Mouse (Mus musculus) lung, embryonic 15.5 days (tissue): Measurements from ENCODE around the gene Suclg2. TPM values are rescaled to one million over a fixed set of nuclear protein-coding genes. Genes with fewer than 3 reads are reported as not detected.
A peak's percentile ranks its signal among the peaks of the same experiment; 100 is the strongest.

Experiments used
- ATAC-seq: fragments of 200-750 bp; cut with Nextera tagmentation; 2 replicates; pipeline ENCODE4 v1.8.0; 2017; ENCODE audit warnings: moderate number of reproducible peaks, borderline replicate concordance; ENCODE audit not compliant: low FRiP score, low TSS enrichment; ENCODE audit errors: extremely low read depth
- H3K27ac ChIP-seq: fragments of 300-500 bp; sonication (generic); 2 replicates; pipeline ENCODE4 v1.5.1; 2015; ENCODE audit warnings: moderate library complexity, mild to moderate bottlenecking, inconsistent platforms
- H3K27me3 ChIP-seq: fragments of 300-500 bp; sonication (generic); 2 replicates; pipeline ENCODE4 v1.6.1; 2015; ENCODE audit warnings: inconsistent platforms
- H3K36me3 ChIP-seq: fragments of 300-500 bp; sonication (generic); 2 replicates; pipeline ENCODE4 v1.6.1; 2015; ENCODE audit warnings: inconsistent platforms
- H3K4me1 ChIP-seq: fragments of 300-500 bp; sonication (generic); 2 replicates; pipeline ENCODE4 v1.6.1; 2015; ENCODE audit warnings: inconsistent platforms
- H3K4me2 ChIP-seq: fragments of 300-500 bp; sonication (generic); 2 replicates; pipeline ENCODE4 v1.6.1; 2015; ENCODE audit warnings: inconsistent platforms, mild to moderate bottlenecking, moderate library complexity
- H3K4me3 ChIP-seq: fragments of 300-500 bp; sonication (generic); 2 replicates; pipeline ENCODE4 v1.5.1; 2015; ENCODE audit warnings: mild to moderate bottlenecking, inconsistent platforms
- H3K9ac ChIP-seq: fragments of 300-500 bp; sonication (generic); 2 replicates; pipeline ENCODE4 v1.6.1; 2015; ENCODE audit warnings: inconsistent platforms
- H3K9me3 ChIP-seq: fragments of 300-500 bp; sonication (generic); 2 replicates; pipeline ENCODE4 v1.6.1; 2016; ENCODE audit warnings: inconsistent platforms
- WGBS: fragments of 180-500 bp; shearing (Covaris S2); methylation state at CpG from one replicate; pipeline ENCODE4 v1.1.7; 2015; 5-methylcytosine and 5-hydroxymethylcytosine counted together
- polyA plus RNA-seq: library from polyadenylated mRNA; unstranded; fragments of >200 nt; fragmentation: Nextera tagmentation; extraction: Ambion mirVana; gene quantifications from 2 replicates; pipeline ENCODE4 v1.2.1, GENCODE M21; 2015

Suclg2 gene
- polyA plus RNA-seq, 1 experiment from 2014 or later = 69.8 TPM

GRCm38 (mm10) chr6:95581893-95582292, 136.7 kb downstream of the Suclg2 start:
- Histone ChIP-seq H3K4me2 (no peak overlapping the region), H3K27ac (no peak overlapping the region), H3K4me3 (no peak overlapping the region), H3K27me3 (no peaks in the 10 kb centered on the region), H3K9ac (no peak overlapping the region), H3K36me3 (no peaks in the 10 kb centered on the region; the same call in 1 of the 2 replicates), H3K9me3 (no peaks in the 10 kb centered on the region), H3K4me1 (no peaks in the 10 kb centered on the region)
- WGBS = 77% methylated on average over 3 of the region's 3 CpGs
- no peak for ATAC-seq

- no peak overlapping the region for H3K9ac ChIP-seq
- 77% methylated on average over 4 of the region's 4 CpGs for WGBS
Observed at GRCm38 (mm10) chr6:95579792-95580191, 138.8 kb downstream of the Suclg2 start.

GRCm38 (mm10) chr6:95575531-95575930, 143.1 kb downstream of the Suclg2 start:
- Histone ChIP-seq H3K4me2 (no peak overlapping the region), H3K9ac (no peak overlapping the region), H3K36me3 (no peaks in the 10 kb centered on the region), H3K27me3 (no peaks in the 10 kb centered on the region), H3K9me3 (no peaks in the 10 kb centered on the region), H3K27ac (no peak overlapping the region; the same call in 1 of the 2 replicates), H3K4me3 (no peak overlapping the region), H3K4me1 (peaks cover 9% of the 10 kb centered on the region; the same call in 1 of the 2 replicates)
- no peak for ATAC-seq
- 55% methylated on average over 4 of the region's 4 CpGs for WGBS

More at GRCm38 (mm10) chr6:95579792-95580191, 138.8 kb downstream of the Suclg2 start:
- Histone ChIP-seq H3K9me3 (no peaks in the 10 kb centered on the region), H3K27ac (no peak overlapping the region), H3K4me1 (peaks cover 7% of the 10 kb centered on the region; the same call in 1 of the 2 replicates), H3K4me2 (no peak overlapping the region), H3K36me3 (no peaks in the 10 kb centered on the region; the same call in 1 of the 2 replicates), H3K4me3 (no peak overlapping the region), H3K27me3 (no peaks in the 10 kb centered on the region)
- ATAC-seq = no peak

GRCm38 (mm10) chr6:95574867-95575266, 143.7 kb downstream of the Suclg2 start:
- Histone ChIP-seq H3K4me2 (no peak overlapping the region), H3K9me3 (no peaks in the 10 kb centered on the region), H3K36me3 (no peaks in the 10 kb centered on the region), H3K27me3 (no peaks in the 10 kb centered on the region), H3K9ac (no peak overlapping the region), H3K4me1 (peaks cover 9% of the 10 kb centered on the region; the same call in 1 of the 2 replicates), H3K4me3 (no peak overlapping the region), H3K27ac (peak overlapping the region; percentile 69)
- 40% methylated on average over 3 of the region's 3 CpGs for WGBS
- ATAC-seq = peak; percentile 64; the same call in 1 of the 2 replicates

GRCm38 (mm10) chr6:95574389-95574788, 144.2 kb downstream of the Suclg2 start:
- no peaks in the 10 kb centered on the region for H3K9me3 ChIP-seq
- no peak overlapping the region for H3K4me3 ChIP-seq
- peaks cover 9% of the 10 kb centered on the region; the same call in 1 of the 2 replicates for H3K4me1 ChIP-seq
- H3K4me2 ChIP-seq = no peak overlapping the region
- ATAC-seq = peak; percentile 74; the same call in 1 of the 2 replicates
- no peak overlapping the region for H3K9ac ChIP-seq
- peak overlapping the region; percentile 69 for H3K27ac ChIP-seq
- no peaks in the 10 kb centered on the region for H3K27me3 ChIP-seq
- WGBS = 38% methylated on average over 4 of the region's 4 CpGs
- no peaks in the 10 kb centered on the region for H3K36me3 ChIP-seq

GRCm38 (mm10) chr6:95573035-95573759, 145.4 kb downstream of the Suclg2 start:
- no peaks in the 10 kb centered on the region for H3K27me3 ChIP-seq
- peaks cover 9% of the 10 kb centered on the region; the same call in 1 of the 2 replicates for H3K4me1 ChIP-seq
- H3K4me2 ChIP-seq = no peak overlapping the region
- H3K36me3 ChIP-seq = no peaks in the 10 kb centered on the region
- no peak overlapping the region for H3K27ac ChIP-seq
- no peak for ATAC-seq
- WGBS = 88% methylated on average over 3 of the region's 3 CpGs
- no peak overlapping the region for H3K4me3 ChIP-seq
- H3K9ac ChIP-seq = no peak overlapping the region
- no peaks in the 10 kb centered on the region for H3K9me3 ChIP-seq

GRCm38 (mm10) chr6:95571620-95572019, 147.0 kb downstream of the Suclg2 start:
- no peak overlapping the region for H3K27ac ChIP-seq
- no peak overlapping the region for H3K4me2 ChIP-seq
- H3K36me3 ChIP-seq = no peaks in the 10 kb centered on the region
- H3K9me3 ChIP-seq = no peaks in the 10 kb centered on the region
- peaks cover 9% of the 10 kb centered on the region; the same call in 1 of the 2 replicates for H3K4me1 ChIP-seq
- no peaks in the 10 kb centered on the region for H3K27me3 ChIP-seq
- H3K4me3 ChIP-seq = no peak overlapping the region
- no peak overlapping the region for H3K9ac ChIP-seq
- WGBS = 87% methylated on average over 3 of the region's 3 CpGs
- ATAC-seq = no peak

GRCm38 (mm10) chr6:95563355-95564009, 155.1 kb downstream of the Suclg2 start:
- H3K36me3 ChIP-seq = no peaks in the 10 kb centered on the region
- no peaks in the 10 kb centered on the region for H3K27me3 ChIP-seq
- H3K4me1 ChIP-seq = peaks cover 3% of the 10 kb centered on the region; the same call in 1 of the 2 replicates
- no peak overlapping the region for H3K27ac ChIP-seq
- H3K9me3 ChIP-seq = no peaks in the 10 kb centered on the region
- WGBS = 53% methylated on average over 2 of the region's 2 CpGs
- no peak overlapping the region for H3K9ac ChIP-seq
- no peak overlapping the region for H3K4me2 ChIP-seq
- peak; percentile 70; the same call in 1 of the 2 replicates for ATAC-seq
- no peak overlapping the region for H3K4me3 ChIP-seq

- no peak overlapping the region for H3K27ac ChIP-seq
- ATAC-seq = no peak
- no peak overlapping the region for H3K9ac ChIP-seq
- no peaks in the 10 kb centered on the region for H3K27me3 ChIP-seq
- no peaks in the 10 kb centered on the region for H3K36me3 ChIP-seq
- peaks cover 6% of the 10 kb centered on the region for H3K4me1 ChIP-seq
- H3K4me3 ChIP-seq = no peak overlapping the region
- WGBS = 79% methylated on average over 6 of the region's 6 CpGs
- no peaks in the 10 kb centered on the region for H3K9me3 ChIP-seq
- no peak overlapping the region for H3K4me2 ChIP-seq
Observed at GRCm38 (mm10) chr6:95556320-95556719, 162.3 kb downstream of the Suclg2 start.

GRCm38 (mm10) chr6:95552339-95552950, 166.2 kb downstream of the Suclg2 start:
- WGBS = 51% methylated on average over 6 of the region's 6 CpGs
- H3K9me3 ChIP-seq = no peaks in the 10 kb centered on the region
- no peak overlapping the region for H3K27ac ChIP-seq
- H3K9ac ChIP-seq = no peak overlapping the region
- no peak for ATAC-seq
- no peak overlapping the region for H3K4me3 ChIP-seq
- no peak overlapping the region for H3K4me2 ChIP-seq
- peaks cover 11% of the 10 kb centered on the region for H3K4me1 ChIP-seq
- no peaks in the 10 kb centered on the region for H3K36me3 ChIP-seq
- no peaks in the 10 kb centered on the region for H3K27me3 ChIP-seq

GRCm38 (mm10) chr6:95551000-95551399, 167.6 kb downstream of the Suclg2 start:
- Histone ChIP-seq H3K27ac (no peak overlapping the region), H3K4me1 (peaks cover 17% of the 10 kb centered on the region), H3K9me3 (no peaks in the 10 kb centered on the region), H3K4me2 (no peak overlapping the region), H3K4me3 (no peak overlapping the region), H3K9ac (no peak overlapping the region), H3K27me3 (no peaks in the 10 kb centered on the region), H3K36me3 (no peaks in the 10 kb centered on the region)
- no peak for ATAC-seq
- WGBS = 60% methylated on average over 4 of the region's 4 CpGs
